Mouse (Mus musculus): ENCODE measurements around the gene Cd300lg. TPM values are rescaled to one million over a fixed set of nuclear protein-coding genes. Genes with fewer than 3 reads are reported as not detected.

The Cd300lg gene
- polyA plus RNA-seq, 1 experiment from 2014 or later = 0.49 TPM

DNA sequence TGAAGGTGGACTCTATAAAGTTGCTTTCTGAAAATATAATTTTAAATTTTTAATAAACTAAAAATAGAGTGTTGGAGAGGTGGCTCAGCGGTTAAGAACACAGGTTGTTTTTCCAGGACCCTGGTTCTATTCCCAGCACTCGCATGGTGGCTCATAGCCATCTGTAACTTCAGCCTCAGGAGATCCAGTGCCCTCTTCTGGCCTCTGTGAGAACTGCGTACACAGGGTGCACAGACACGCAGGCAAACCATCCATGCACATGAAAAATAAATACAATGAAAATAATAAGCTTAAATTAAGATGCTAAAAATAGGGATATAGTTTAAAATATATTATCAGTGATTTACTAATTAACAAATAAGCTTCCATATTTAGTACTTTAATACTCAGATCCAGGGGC, 663 bp upstream of the Cd300lg start:
- no peaks in the 10 kb centered on the region for H3K36me3 ChIP-seq
- peaks cover 11% of the 10 kb centered on the region for H3K9me3 ChIP-seq
- 65% methylated on average over 4 of the region's 4 CpGs for WGBS
- ATAC-seq (ENCODE audit: low FRiP score, low read depth) = no peak
- H3K4me2 ChIP-seq (replicated peaks) = no peak overlapping the region
- no peak overlapping the region for H3K27ac ChIP-seq
- no peaks in the 10 kb centered on the region for H3K27me3 ChIP-seq (replicated peaks)
- H3K4me3 ChIP-seq = no peak overlapping the region
- H3K9ac ChIP-seq = no peak overlapping the region
- no peaks in the 10 kb centered on the region for H3K4me1 ChIP-seq

DNA sequence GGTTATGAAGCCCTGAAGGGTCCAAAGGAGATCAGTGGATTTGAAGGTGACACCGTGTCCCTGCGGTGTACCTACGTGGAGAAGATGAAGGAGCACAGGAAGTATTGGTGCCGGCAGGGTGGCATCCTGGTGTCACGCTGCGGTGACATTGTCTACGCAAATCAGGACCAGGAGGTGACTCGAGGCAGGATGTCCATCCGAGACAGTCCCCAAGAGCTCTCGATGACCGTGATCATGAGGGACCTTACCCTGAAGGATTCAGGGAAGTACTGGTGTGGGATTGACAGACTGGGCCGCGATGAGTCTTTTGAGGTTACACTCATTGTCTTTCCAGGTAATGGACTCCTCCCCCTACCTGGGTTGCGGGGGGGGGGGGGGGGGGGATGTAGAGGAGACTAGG, 1.7 kb downstream of the Cd300lg start:
- Histone ChIP-seq H3K9ac (no peak overlapping the region), H3K27ac (no peak overlapping the region), H3K4me1 (no peaks in the 10 kb centered on the region), H3K4me3 (no peak overlapping the region), H3K9me3 (peaks cover 18% of the 10 kb centered on the region), H3K36me3 (no peaks in the 10 kb centered on the region), H3K4me2 (replicated peaks) (no peak overlapping the region), H3K27me3 (replicated peaks) (no peaks in the 10 kb centered on the region)
- 93% methylated on average over 13 of the region's 14 CpGs for WGBS
- no peak for ATAC-seq (ENCODE audit: low FRiP score, low read depth)

DNA sequence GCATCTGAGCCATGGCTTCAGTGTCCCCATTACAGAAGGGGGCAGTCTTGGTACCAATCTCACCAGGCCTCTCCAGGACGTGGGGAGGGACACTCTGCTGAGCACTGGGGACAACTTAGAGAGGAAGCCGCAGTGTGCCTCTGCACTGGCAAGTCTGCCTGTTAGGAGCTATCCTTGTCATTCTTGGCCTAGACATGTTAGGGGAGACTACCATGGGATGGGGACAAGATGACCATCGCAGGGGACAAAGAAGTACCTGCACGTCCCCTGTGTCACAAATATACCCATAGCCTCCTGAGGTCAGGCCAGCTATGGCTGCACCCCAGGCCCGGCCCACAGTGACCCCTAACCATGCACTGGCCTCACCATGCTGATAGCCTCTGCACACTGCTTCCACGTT, 2.1 kb downstream of the Cd300lg start:
- Histone ChIP-seq H3K27ac (no peak overlapping the region), H3K36me3 (no peaks in the 10 kb centered on the region), H3K9ac (no peak overlapping the region), H3K4me2 (replicated peaks) (no peak overlapping the region), H3K27me3 (replicated peaks) (no peaks in the 10 kb centered on the region), H3K4me1 (no peaks in the 10 kb centered on the region), H3K4me3 (no peak overlapping the region), H3K9me3 (peaks cover 18% of the 10 kb centered on the region)
- WGBS = 87% methylated on average over 6 of the region's 6 CpGs
- ATAC-seq (ENCODE audit: low FRiP score, low read depth) = no peak

DNA sequence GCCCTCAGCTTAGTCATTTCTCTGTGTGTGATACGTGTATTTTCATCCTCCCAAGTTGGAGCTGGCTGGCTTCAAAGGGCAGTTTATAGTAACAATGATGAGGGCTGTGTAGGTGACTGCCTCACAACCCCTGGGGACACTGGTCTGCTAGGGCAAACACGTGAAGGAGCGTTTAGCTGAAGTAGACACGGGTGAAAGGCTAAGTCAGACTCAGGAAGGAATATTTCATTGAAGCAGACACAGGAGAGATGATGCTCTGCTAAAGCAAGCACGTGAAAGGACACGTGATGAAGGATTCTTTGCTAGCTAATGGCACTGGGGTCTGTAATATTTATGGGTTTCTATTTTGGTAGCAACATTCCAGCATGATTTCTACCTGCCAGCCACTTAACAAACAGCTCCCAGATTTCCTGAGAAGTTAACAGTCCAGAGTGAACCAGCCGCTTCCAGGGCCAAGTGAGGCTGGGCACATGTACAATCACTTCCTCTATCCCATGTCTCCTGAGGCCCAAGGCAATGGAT, 3.4 kb downstream of the Cd300lg start:
- H3K9me3 ChIP-seq = peaks cover 18% of the 10 kb centered on the region
- no peaks in the 10 kb centered on the region for H3K36me3 ChIP-seq
- no peak overlapping the region for H3K27ac ChIP-seq
- H3K4me1 ChIP-seq = no peaks in the 10 kb centered on the region
- no peak overlapping the region for H3K4me2 ChIP-seq (replicated peaks)
- H3K4me3 ChIP-seq = no peak overlapping the region
- H3K9ac ChIP-seq = no peak overlapping the region
- WGBS = 89% methylated on average over 7 of the region's 7 CpGs
- no peak for ATAC-seq (ENCODE audit: low FRiP score, low read depth)
- H3K27me3 ChIP-seq (replicated peaks) = no peaks in the 10 kb centered on the region

DNA sequence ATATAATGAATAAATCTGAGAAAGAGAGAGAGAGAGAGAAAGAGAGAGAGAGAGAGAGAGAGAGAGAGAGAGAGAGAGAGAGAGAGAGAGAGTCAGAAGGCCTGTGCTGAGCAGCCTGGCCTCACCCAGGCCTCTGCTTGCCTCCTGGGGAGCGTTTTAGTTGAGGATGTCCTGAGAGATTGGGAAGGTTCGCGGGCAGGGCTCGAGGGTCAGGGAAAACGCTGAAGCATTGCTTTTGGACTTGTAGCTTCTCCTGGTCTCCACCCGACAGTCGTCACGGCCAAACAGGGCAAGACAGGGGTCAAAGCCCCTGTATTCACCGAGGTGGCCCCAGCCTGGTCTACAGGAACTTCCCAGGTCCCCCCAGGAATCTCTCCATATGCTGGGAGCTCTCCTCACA, 5.3 kb downstream of the Cd300lg start:
- Histone ChIP-seq H3K27me3 (replicated peaks) (no peaks in the 10 kb centered on the region), H3K4me1 (no peaks in the 10 kb centered on the region), H3K9ac (no peak overlapping the region), H3K9me3 (peaks cover 18% of the 10 kb centered on the region), H3K4me2 (replicated peaks) (no peak overlapping the region), H3K27ac (no peak overlapping the region), H3K36me3 (no peaks in the 10 kb centered on the region), H3K4me3 (no peak overlapping the region)
- no peak for ATAC-seq (ENCODE audit: low FRiP score, low read depth)
- 85% methylated on average over 9 of the region's 9 CpGs for WGBS

DNA sequence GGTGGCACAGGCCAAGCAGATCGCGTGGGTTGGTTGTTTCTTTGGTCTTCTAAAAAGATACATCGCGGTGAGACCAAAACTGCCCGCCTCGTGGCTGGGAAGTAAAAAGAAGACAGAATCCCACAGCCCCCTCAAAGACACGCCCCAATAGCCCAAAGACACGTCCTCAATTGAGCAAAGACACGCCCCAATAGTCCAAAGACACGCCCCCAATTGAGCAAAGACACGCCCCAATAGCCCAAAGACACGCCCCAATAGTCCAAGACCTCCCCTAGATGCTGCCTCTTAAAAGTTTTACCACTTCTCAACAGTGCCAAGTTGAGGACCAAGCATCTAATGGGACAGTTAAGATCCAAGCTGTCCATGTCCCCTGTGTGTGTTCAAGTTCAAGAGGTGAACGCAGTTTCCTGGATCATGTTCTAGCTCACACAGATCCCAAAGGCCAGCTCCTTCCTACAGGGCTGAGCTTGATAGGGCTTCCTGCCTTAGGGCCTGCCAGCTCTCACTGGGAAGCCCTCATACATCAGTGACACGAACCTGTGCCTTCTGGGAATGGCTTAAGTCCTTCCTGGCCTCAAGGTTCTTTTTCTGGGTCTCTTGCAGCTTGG, 8.7 kb downstream of the Cd300lg start:
- no peak for ATAC-seq (ENCODE audit: low FRiP score, low read depth)
- 58% methylated on average over 14 of the region's 14 CpGs for WGBS
- Histone ChIP-seq H3K4me3 (no peak overlapping the region), H3K36me3 (no peaks in the 10 kb centered on the region), H3K9ac (no peak overlapping the region), H3K27ac (no peak overlapping the region), H3K4me2 (replicated peaks) (no peak overlapping the region), H3K4me1 (no peaks in the 10 kb centered on the region), H3K9me3 (peaks cover 14% of the 10 kb centered on the region), H3K27me3 (replicated peaks) (no peaks in the 10 kb centered on the region)

DNA sequence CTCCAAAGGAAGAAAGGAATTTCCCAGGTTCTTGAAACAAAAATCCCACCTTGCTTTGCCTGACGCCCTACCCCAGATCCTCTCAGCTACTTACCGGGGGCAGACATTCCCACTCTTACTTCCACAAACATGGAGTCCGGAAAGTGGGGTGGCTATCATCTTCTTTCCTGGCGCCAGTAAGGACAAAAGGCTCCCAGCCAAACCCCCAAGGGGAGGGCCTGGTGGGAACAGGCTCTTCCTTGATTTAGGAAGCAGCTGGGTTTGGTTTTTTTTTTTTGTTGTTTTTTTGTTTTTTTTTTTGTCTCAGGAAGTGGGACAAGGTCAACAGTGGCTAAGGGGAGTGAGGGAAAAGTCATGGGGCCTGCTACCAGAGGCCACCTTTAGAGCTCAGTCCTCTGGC, 10.2 kb downstream of the Cd300lg start:
- ATAC-seq (ENCODE audit: low FRiP score, low read depth) = no peak
- Histone ChIP-seq H3K27ac (no peak overlapping the region), H3K4me2 (replicated peaks) (no peak overlapping the region), H3K9me3 (no peaks in the 10 kb centered on the region), H3K4me3 (no peak overlapping the region), H3K4me1 (no peaks in the 10 kb centered on the region), H3K36me3 (no peaks in the 10 kb centered on the region), H3K27me3 (replicated peaks) (no peaks in the 10 kb centered on the region), H3K9ac (no peak overlapping the region)
- 65% methylated on average over 4 of the region's 4 CpGs for WGBS

DNA sequence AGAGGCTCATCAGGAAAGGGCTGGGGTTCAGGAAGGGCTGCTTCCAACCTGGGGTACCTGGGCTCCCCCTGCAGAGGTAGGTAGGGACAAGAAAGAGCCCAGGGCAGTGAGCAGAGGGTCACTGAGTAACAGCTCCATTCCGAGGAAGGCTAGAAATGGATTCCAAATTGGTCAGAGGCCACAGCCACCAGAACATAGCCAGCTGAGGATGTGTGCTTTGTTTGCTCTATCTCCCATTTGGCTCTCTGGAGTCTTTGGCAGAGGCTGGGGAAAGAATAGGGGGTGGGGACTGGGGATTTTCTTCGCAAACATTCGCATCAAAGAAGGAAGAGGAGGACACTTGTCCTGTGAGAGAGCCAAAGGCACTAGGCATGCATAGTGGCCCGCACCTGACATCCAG, 10.6 kb downstream of the Cd300lg start:
- H3K27ac ChIP-seq = no peak overlapping the region
- H3K36me3 ChIP-seq = no peaks in the 10 kb centered on the region
- H3K4me1 ChIP-seq = no peaks in the 10 kb centered on the region
- WGBS = 54% methylated on average over 4 of the region's 4 CpGs
- no peak overlapping the region for H3K9ac ChIP-seq
- no peak overlapping the region for H3K4me2 ChIP-seq (replicated peaks)
- ATAC-seq (ENCODE audit: low FRiP score, low read depth) = no peak
- H3K9me3 ChIP-seq = no peaks in the 10 kb centered on the region
- no peaks in the 10 kb centered on the region for H3K27me3 ChIP-seq (replicated peaks)
- no peak overlapping the region for H3K4me3 ChIP-seq

DNA sequence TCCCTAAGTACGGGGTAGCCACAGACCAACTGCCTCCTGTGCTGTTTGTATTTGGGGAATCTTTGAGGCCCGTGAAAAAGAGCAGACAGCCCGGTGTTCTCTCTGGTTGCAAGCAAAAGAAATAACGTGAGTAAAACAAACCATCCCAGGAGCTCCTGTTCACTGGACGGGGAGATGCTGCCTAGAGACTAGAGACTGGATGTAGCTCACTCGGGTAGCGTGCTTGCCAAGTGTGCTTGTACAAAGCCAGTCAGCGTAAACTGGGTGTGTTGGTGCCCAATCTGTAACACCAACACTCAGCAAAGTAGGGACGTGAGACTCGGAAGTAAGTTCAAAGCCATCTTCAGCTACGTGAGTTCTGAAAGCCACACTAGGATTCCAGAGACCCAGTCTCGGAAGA, 11.4 kb downstream of the Cd300lg start:
- Histone ChIP-seq H3K9me3 (no peaks in the 10 kb centered on the region), H3K4me3 (no peak overlapping the region), H3K27ac (no peak overlapping the region), H3K9ac (no peak overlapping the region), H3K27me3 (replicated peaks) (no peaks in the 10 kb centered on the region), H3K36me3 (no peaks in the 10 kb centered on the region), H3K4me1 (no peaks in the 10 kb centered on the region), H3K4me2 (replicated peaks) (no peak overlapping the region)
- ATAC-seq (ENCODE audit: low FRiP score, low read depth) = no peak
- 86% methylated on average over 12 of the region's 12 CpGs for WGBS

DNA sequence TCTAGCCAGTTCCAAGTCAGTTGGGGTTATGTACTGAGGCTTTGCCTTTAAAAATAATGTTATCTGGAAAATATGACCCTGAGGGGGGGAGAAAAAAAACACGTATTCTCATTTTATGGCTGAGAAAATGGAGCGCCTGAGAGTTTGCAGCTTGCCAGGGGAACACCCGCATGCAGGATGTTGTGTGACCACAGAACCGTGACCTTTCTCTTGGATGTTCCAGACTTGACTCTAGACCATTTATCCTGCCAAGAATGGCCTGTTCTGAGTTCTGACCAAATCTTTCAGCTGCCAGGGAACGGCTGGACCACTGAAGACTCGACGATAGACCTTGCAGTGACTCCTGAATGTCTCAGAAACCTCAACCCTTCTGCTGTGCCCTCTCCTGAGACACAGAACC, 11.9 kb downstream of the Cd300lg start:
- H3K36me3 ChIP-seq = peaks cover under 1% of the 10 kb centered on the region; the same call in 1 of the 2 replicates
- ATAC-seq (ENCODE audit: low FRiP score, low read depth) = no peak
- 87% methylated on average over 7 of the region's 7 CpGs for WGBS
- no peak overlapping the region for H3K4me3 ChIP-seq
- H3K27ac ChIP-seq = no peak overlapping the region
- no peak overlapping the region for H3K9ac ChIP-seq
- no peaks in the 10 kb centered on the region for H3K4me1 ChIP-seq
- H3K27me3 ChIP-seq (replicated peaks) = no peaks in the 10 kb centered on the region
- H3K9me3 ChIP-seq = no peaks in the 10 kb centered on the region
- H3K4me2 ChIP-seq (replicated peaks) = no peak overlapping the region

DNA sequence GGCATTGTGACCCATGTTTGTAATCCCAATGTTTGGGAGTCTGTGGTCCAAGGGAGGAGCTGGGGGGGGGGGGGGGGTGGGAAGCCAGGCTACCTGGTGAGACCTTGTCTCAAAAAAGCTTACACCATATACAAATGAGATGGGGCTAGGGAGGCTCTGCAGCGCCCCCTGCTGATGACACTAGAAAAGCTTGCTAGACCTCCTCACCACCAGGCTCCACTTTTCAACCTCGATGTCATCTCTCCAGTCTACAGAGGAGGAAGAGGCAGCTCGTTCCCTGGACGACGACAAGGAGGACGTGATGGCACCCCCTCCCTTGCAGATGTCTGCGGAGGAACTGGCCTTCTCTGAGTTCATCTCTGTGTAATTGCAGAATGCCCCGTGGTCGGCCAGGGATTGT, 12.5 kb downstream of the Cd300lg start:
- Histone ChIP-seq H3K4me2 (replicated peaks) (no peak overlapping the region), H3K9me3 (no peaks in the 10 kb centered on the region), H3K4me1 (no peaks in the 10 kb centered on the region), H3K27ac (no peak overlapping the region), H3K36me3 (peaks cover 7% of the 10 kb centered on the region; the same call in 1 of the 2 replicates), H3K9ac (no peak overlapping the region), H3K4me3 (no peak overlapping the region), H3K27me3 (replicated peaks) (no peaks in the 10 kb centered on the region)
- ATAC-seq (ENCODE audit: low FRiP score, low read depth) = no peak
- WGBS = 25% methylated on average over 9 of the region's 9 CpGs

DNA sequence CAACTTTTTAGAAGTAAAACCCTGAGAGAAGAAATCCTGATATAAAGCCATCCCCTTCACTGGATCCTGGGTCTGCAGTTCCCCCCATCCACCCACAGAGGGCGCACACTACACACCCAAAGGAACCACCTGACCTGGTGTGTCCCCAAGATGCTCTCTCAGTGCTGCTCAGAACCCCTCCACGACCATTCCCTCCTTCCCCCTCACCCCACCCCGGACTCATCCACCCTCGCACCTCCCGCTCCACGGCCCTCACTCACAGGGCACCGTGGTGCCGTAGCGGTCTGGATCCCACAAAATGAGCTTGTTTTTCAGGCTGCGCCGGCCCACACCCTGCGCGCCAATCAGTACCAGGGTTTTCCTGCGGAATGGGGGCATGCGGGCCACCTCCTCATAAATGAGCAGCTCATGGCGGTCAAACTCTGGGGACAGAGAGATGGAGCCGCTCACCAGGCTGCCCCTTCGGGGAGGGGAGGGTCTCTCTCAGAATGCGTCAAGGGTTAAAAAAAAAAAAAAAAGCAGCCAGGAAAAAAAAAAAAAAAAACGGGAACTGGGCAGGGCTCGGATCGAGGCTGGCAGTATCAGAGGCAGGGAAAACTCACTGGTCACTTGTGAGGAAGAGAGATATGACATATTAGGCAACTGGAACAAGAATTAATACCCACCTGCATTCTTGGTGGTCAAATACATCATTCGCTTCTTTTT, 20.1 kb downstream of the Cd300lg start:
- WGBS = 4% methylated on average over 23 of the region's 23 CpGs
- H3K9me3 ChIP-seq = no peaks in the 10 kb centered on the region
- H3K4me2 ChIP-seq (replicated peaks) = peak overlapping the region; percentile 74
- H3K4me3 ChIP-seq = peak overlapping the region; percentile 30
- H3K36me3 ChIP-seq = peaks cover 45% of the 10 kb centered on the region
- H3K9ac ChIP-seq = peak overlapping the region; percentile 13; the same call in 1 of the 2 replicates
- H3K27ac ChIP-seq = no peak overlapping the region
- H3K27me3 ChIP-seq (replicated peaks) = peaks cover 17% of the 10 kb centered on the region
- peaks cover 5% of the 10 kb centered on the region; the same call in 1 of the 2 replicates for H3K4me1 ChIP-seq
- ATAC-seq (ENCODE audit: low FRiP score, low read depth) = peak; percentile 68; the same call in 1 of the 2 replicates
